Mouse (Mus musculus): ENCODE data around the gene Zfp239. TPM values are rescaled to one million over a fixed set of nuclear protein-coding genes. Genes with fewer than 3 reads are reported as not detected.

The Zfp239 gene
- total and polyA plus RNA-seq, 3 experiments = 6.4 to 30.3 (median 17.8) TPM

DNA sequence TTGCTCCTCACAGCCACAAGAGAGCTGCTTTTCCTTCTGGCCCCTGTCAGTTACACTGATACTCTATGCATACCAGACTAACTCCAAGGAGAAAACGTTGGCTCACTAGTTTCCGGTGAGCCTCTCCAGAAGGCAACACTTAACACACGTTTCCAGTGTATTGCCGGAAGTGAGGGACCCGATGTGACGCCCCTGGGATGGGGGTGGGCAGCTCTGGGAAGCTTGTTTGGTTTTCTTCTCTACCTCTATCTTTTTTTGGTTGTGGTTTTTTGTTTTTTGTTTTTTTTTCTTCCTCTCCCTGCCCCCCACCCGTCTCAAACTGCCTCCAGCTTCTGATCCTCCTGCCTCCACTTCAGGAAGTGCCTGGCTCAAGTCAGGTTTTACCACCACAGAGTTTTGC is 20.1 kb downstream of the Zfp239 start:
- Histone ChIP-seq H3K4me1 (ENCODE audit: insufficient read depth, low read depth, low read length) (peaks cover 48% of the 10 kb centered on the region), H3K36me3 (replicated peaks) (peaks cover 8% of the 10 kb centered on the region), H3K4me3 (ENCODE audit: low read depth, low read length) (peak overlapping the region; percentile 64; the same call in 1 of the 2 replicates), H3K27me3 (ENCODE audit: insufficient read depth, low read length) (no peaks in the 10 kb centered on the region), H3K9me3 (replicated peaks) (no peaks in the 10 kb centered on the region)
- TF ChIP-seq POLR2AphosphoS5 (IDR thresholded peaks at IDR 0.05; ENCODE audit: insufficient replicate concordance, low read depth, low read length) (no peak), GATA1 (IDR thresholded peaks at IDR 0.05; ENCODE audit: borderline replicate concordance, low read length) (no peak), GATA2 (IDR thresholded peaks at IDR 0.05; ENCODE audit: borderline replicate concordance, low read depth, low read length) (no peak), CTCF (IDR thresholded peaks at IDR 0.05; ENCODE audit: low read depth, low read length) (no peak), TAL1 (conservative IDR thresholded peaks at IDR 0.05; ENCODE audit: low read depth, low read length) (no peak)
- ATAC-seq (ENCODE audit: extremely low read depth, insufficient number of reproducible peaks, low FRiP score, poor library complexity, severe bottlenecking) = peak; percentile 24
- DNase-seq (ENCODE audit: low spot score) = no peak

- TF ChIP-seq GATA1 (IDR thresholded peaks at IDR 0.05; ENCODE audit: borderline replicate concordance, low read length) (no peak), POLR2AphosphoS5 (IDR thresholded peaks at IDR 0.05; ENCODE audit: insufficient replicate concordance, low read depth, low read length) (no peak)
- H3K4me1 ChIP-seq (ENCODE audit: insufficient read depth, low read depth, low read length) = peaks cover 68% of the 10 kb centered on the region
- H3K36me3 ChIP-seq (replicated peaks) = peaks cover 8% of the 10 kb centered on the region
- no peaks in the 10 kb centered on the region for H3K9me3 ChIP-seq (replicated peaks)
- ATAC-seq (ENCODE audit: extremely low read depth, insufficient number of reproducible peaks, low FRiP score, poor library complexity, severe bottlenecking) = no peak
- no peak overlapping the region for H3K4me3 ChIP-seq (ENCODE audit: low read depth, low read length)
- no peak for DNase-seq (ENCODE audit: low spot score)
- H3K27me3 ChIP-seq (ENCODE audit: insufficient read depth, low read length) = no peaks in the 10 kb centered on the region
Measured at GRCm38 (mm10) chr6:117885943-117886342, 24.0 kb downstream of the Zfp239 start.

- DNase-seq (ENCODE audit: low spot score) = no peak
- Histone ChIP-seq H3K9me3 (replicated peaks) (no peaks in the 10 kb centered on the region), H3K27me3 (ENCODE audit: insufficient read depth, low read length) (no peaks in the 10 kb centered on the region), H3K4me1 (ENCODE audit: insufficient read depth, low read depth, low read length) (peaks cover 61% of the 10 kb centered on the region), H3K4me3 (ENCODE audit: low read depth, low read length) (peak overlapping the region; percentile 62; the same call in 1 of the 2 replicates), H3K36me3 (replicated peaks) (peaks cover 8% of the 10 kb centered on the region)
- ATAC-seq (ENCODE audit: extremely low read depth, insufficient number of reproducible peaks, low FRiP score, poor library complexity, severe bottlenecking) = peak; percentile 36
- TF ChIP-seq GATA1 (IDR thresholded peaks at IDR 0.05; ENCODE audit: borderline replicate concordance, low read length) = no peak
- no peak for TF ChIP-seq POLR2AphosphoS5 (IDR thresholded peaks at IDR 0.05; ENCODE audit: insufficient replicate concordance, low read depth, low read length)
- TF ChIP-seq TAL1 (conservative IDR thresholded peaks at IDR 0.05; ENCODE audit: low read depth, low read length) = no peak
- no peak for TF ChIP-seq GATA2 (IDR thresholded peaks at IDR 0.05; ENCODE audit: borderline replicate concordance, low read depth, low read length)
- no peak for TF ChIP-seq CTCF (IDR thresholded peaks at IDR 0.05; ENCODE audit: low read depth, low read length)
Measured at GRCm38 (mm10) chr6:117888032-117888431, 26.1 kb downstream of the Zfp239 start.

GRCm38 (mm10) chr6:117888642-117889096 is 26.8 kb downstream of the Zfp239 start:
- H3K4me1 ChIP-seq (ENCODE audit: insufficient read depth, low read depth, low read length) = peaks cover 62% of the 10 kb centered on the region
- peak; percentile 61 for DNase-seq (ENCODE audit: low spot score)
- H3K9me3 ChIP-seq (replicated peaks) = no peaks in the 10 kb centered on the region
- H3K4me3 ChIP-seq (ENCODE audit: low read depth, low read length) = peak overlapping the region; percentile 62; the same call in 1 of the 2 replicates
- H3K36me3 ChIP-seq (replicated peaks) = peaks cover 6% of the 10 kb centered on the region
- H3K27me3 ChIP-seq (ENCODE audit: insufficient read depth, low read length) = no peaks in the 10 kb centered on the region
- peak; percentile 88 for ATAC-seq (ENCODE audit: extremely low read depth, insufficient number of reproducible peaks, low FRiP score, poor library complexity, severe bottlenecking)
- TF ChIP-seq CTCF (IDR thresholded peaks at IDR 0.05; ENCODE audit: low read depth, low read length) (no peak), GATA1 (IDR thresholded peaks at IDR 0.05; ENCODE audit: borderline replicate concordance, low read length) (no peak), TAL1 (conservative IDR thresholded peaks at IDR 0.05; ENCODE audit: low read depth, low read length) (peak; percentile 64)

GRCm38 (mm10) chr6:117890257-117890656 is 28.4 kb downstream of the Zfp239 start:
- peaks cover 61% of the 10 kb centered on the region for H3K4me1 ChIP-seq (ENCODE audit: insufficient read depth, low read depth, low read length)
- no peaks in the 10 kb centered on the region for H3K9me3 ChIP-seq (replicated peaks)
- ATAC-seq (ENCODE audit: extremely low read depth, insufficient number of reproducible peaks, low FRiP score, poor library complexity, severe bottlenecking) (no peak), DNase-seq (ENCODE audit: low spot score) (no peak)
- H3K4me3 ChIP-seq (ENCODE audit: low read depth, low read length) = no peak overlapping the region
- TF ChIP-seq CTCF (IDR thresholded peaks at IDR 0.05; ENCODE audit: low read depth, low read length) = no peak
- no peak for TF ChIP-seq GATA1 (IDR thresholded peaks at IDR 0.05; ENCODE audit: borderline replicate concordance, low read length)
- no peak for TF ChIP-seq GATA2 (IDR thresholded peaks at IDR 0.05; ENCODE audit: borderline replicate concordance, low read depth, low read length)
- no peak for TF ChIP-seq POLR2AphosphoS5 (IDR thresholded peaks at IDR 0.05; ENCODE audit: insufficient replicate concordance, low read depth, low read length)
- TF ChIP-seq TAL1 (conservative IDR thresholded peaks at IDR 0.05; ENCODE audit: low read depth, low read length) = no peak
- no peaks in the 10 kb centered on the region for H3K27me3 ChIP-seq (ENCODE audit: insufficient read depth, low read length)
- no peaks in the 10 kb centered on the region for H3K36me3 ChIP-seq (replicated peaks)

DNA sequence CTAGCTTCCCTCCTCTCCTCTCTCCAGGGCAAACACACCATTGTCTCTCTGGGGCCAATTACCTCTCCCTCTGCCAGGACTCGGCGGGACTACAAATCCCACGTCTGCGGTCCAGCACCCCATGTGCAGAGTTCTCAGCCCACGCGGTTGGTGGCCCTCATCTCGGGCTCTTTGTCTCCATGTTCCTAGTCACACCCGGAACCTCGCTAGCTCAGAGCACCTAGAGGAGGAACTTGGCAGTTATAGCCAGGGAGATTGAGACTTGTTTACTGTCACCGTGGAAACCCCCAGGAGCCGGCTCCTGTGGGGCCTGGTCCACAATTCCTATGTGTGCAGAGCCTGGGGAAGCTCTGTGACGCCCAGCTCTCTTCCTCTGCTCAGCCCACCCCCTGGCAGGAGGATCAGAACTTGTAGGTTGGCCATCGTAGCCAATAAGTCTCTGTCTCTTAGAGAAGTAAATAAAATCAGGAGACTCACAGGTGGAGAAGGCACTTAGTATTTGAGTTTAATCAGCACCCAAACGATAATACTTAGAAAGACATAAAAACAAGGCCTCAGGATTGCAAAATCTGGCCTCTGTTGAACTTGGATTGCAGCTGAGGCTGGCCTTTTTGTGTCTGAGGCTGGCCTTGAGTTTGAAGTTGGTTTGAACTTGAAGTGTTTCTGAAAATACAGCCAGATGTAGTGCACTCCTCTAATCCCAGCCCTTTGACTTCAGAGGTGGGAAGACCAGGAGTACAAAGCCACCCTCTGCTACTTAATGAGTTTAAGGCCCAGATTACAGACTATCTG is 29.7 kb downstream of the Zfp239 start:
- H3K4me3 ChIP-seq (ENCODE audit: low read depth, low read length) = no peak overlapping the region; the same call in 1 of the 2 replicates
- H3K9me3 ChIP-seq (replicated peaks) = no peaks in the 10 kb centered on the region
- no peaks in the 10 kb centered on the region for H3K36me3 ChIP-seq (replicated peaks)
- DNase-seq (ENCODE audit: low spot score) = no peak
- H3K27me3 ChIP-seq (ENCODE audit: insufficient read depth, low read length) = no peaks in the 10 kb centered on the region
- ATAC-seq (ENCODE audit: extremely low read depth, insufficient number of reproducible peaks, low FRiP score, poor library complexity, severe bottlenecking) = no peak
- TF ChIP-seq GATA1 (IDR thresholded peaks at IDR 0.05; ENCODE audit: borderline replicate concordance, low read length) (no peak), CTCF (IDR thresholded peaks at IDR 0.05; ENCODE audit: low read depth, low read length) (no peak), POLR2AphosphoS5 (IDR thresholded peaks at IDR 0.05; ENCODE audit: insufficient replicate concordance, low read depth, low read length) (no peak), GATA2 (IDR thresholded peaks at IDR 0.05; ENCODE audit: borderline replicate concordance, low read depth, low read length) (no peak)
- peaks cover 62% of the 10 kb centered on the region for H3K4me1 ChIP-seq (ENCODE audit: insufficient read depth, low read depth, low read length)

Data from G1E (cell line).